Mouse (Mus musculus): ENCODE results near the gene Esr2. TPM values are rescaled to one million over a fixed set of nuclear protein-coding genes. Genes with fewer than 3 reads are reported as not detected.
A peak's percentile ranks its signal among the peaks of the same experiment; 100 is the strongest.
"Not testable (repeated sequence)": the region's sequence is repeated elsewhere in the genome, so short reads cannot be mapped to it uniquely, and the experiment has no call there.

The Esr2 gene
- total RNA-seq, 2 experiments from 2014 or later = 0.26 to 0.52 TPM

DNA sequence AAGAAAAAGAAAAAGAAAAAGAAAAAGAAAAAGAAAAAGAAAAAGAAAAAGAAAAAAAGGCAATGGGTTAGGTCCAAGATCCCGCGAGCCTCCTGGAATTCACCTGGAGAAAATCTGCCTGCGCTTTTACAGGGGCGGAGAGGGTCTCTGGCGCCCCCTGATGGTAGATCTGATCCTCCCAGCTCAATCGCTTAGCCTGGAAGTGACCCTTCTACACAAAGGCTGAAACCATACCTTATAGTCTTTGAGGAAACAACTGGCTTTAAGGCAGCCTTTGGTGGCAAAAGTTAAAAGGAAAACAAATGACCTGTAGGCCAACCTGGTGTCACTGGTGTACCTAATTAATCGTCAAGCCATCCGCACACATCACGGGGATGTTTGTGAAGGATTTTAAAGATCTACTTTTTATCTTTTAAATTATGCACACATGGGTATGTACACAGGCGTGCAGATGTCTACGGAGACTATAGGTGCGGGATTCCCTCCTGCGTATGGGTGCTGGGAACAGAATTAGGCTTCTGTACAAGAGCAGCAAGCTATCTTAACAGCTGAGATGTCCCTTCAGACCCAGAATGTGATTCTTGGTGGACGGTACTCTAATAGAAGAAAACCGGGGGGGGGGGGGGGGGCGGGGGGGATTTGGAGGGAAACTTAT is 932 bp upstream of the Esr2 start:
- DNase-seq = peak; percentile 79
- intact Hi-C loops (cut with DNase I) = loop anchor here (10.0 kb wide), 1 partner anchor 163 kb away; no protein-coding TSS in a partner anchor

DNA sequence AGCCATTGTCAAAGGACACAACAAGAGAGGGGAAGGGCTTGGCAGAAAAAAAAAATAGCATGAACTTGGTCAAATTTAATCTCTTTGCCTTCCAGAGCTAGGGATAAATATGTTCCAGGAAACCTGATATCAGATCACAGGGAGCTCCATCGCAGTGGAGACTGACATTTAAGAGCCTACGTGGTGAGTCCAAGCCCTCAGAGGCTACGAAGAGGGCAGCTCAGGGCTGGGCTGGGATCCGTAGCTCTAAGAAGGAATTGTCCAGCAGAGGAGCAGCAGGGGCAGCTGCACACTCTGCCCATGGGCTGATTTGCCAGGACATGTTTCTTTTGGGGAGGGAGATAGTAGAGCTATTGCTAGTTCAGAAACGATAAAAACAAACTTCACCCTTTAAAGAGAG is 11.4 kb downstream of the Esr2 start:
- no peak for DNase-seq
- intact Hi-C loops (cut with DNase I) = no loop called here

DNA sequence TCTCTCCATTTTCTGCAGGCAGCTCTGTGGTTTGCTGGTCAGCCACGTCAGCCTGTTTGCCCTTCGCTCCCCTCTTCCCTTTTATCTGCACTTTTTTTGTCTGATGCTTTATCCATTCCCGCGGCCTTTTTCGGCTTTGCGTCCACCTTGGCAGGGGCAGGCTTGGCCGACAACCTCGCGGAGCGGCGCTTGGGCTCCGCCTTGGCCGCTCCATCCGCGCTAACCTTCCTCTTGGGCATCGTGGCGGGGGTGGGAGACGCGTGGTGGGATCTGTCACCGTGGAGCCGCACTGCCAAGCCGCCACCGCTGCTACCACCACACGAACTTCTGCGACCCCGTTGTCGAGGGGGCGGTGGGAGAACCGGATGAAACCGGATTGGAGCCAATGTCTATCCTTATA is 24.7 kb downstream of the Esr2 start:
- intact Hi-C loops (cut with DNase I) = not testable (repeated sequence)
- DNase-seq = peak; percentile 42

DNA sequence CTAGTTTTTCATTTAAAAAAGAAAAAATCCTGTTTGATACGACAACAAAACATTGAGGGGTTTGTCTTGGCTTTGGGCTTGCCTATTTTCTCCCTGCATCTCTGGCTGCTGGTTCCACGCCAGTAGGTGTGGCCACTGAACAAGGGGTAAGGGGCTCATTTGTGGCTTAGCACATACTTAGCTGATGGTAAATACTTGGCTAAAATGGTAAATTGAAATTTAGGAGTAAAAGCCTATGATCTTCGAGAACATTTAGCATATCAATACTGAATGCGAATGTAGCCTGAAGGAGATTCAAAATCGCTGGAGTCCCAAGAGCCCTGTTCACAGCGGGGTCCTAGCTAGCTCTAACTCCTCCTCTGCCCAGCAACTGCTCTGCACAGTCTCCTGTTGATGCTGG is 40.4 kb downstream of the Esr2 start:
- intact Hi-C loops (cut with DNase I) = no loop called here
- DNase-seq = no peak

DNA sequence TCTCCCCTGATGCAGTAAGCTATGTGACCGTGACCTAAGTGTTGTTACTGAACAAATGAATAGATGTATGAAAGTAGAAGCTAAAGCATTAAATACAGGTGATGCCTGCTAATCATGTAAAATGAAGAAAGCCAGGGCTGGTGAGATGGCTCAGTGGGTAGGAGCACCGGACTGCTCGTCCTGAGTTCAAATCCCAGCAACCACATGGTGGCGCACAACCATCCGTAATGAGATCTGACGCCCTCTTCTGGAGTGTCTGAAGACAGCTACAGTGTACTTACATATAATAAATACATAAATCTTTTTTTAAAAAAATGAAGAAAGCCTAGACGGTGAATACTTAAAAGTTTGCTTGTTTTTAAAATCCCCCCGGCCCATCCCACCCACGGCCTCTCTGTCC is 44.0 kb downstream of the Esr2 start:
- intact Hi-C loops (cut with DNase I); DNase-seq: not testable (repeated sequence)

DNA sequence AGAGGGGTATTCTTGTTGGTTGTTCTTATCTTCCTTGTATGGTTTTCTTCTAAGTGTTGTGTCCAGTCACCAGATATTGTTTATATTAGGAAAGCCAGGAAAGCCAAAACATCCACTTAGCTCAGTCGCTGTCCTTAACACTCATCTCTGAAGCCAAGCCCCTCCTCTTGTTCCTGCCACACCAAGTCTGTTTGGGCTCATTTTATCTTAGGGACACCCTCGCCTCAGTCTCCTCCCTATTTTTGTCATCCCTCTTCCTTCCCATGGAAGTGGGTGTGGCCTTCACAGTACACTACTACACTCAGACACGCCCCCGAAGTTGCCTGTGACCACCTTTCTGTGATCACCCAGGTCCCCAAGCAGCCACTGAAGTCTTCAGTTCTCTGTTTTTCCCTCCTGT is 44.5 kb downstream of the Esr2 start:
- intact Hi-C loops (cut with DNase I) = no loop called here
- DNase-seq = no peak

- intact Hi-C loops (cut with DNase I) = no loop called here
Observed at GRCm38 (mm10) chr12:76130891-76131290, 46.2 kb downstream of the Esr2 start.

GRCm38 (mm10) chr12:76130281-76130680 is 46.8 kb downstream of the Esr2 start:
- intact Hi-C loops (cut with DNase I) = no loop called here

More at GRCm38 (mm10) chr12:76130891-76131290, 46.2 kb downstream of the Esr2 start:
- no peak for DNase-seq

DNA sequence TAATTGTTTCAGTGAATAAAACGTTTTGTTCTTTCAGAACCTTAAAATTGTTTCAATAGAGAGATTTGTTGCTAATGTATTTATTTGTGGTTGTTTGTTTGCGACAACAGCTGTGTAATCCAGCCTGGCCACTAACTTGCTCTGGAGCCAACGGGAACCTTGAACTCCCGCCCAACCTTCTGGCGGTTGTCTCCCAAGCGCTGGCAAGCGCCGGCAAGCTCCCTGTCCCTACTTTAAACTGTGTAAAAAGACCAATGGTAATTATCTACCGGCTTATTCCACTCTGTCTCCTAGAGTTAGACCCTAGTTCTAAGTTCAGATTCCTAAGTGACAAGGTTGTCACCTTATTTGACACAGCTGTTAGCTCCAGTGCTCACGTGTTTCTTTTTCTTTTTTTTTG is 48.2 kb downstream of the Esr2 start:
- peak; percentile 66 for DNase-seq
- intact Hi-C loops (cut with DNase I) = no loop called here

More at GRCm38 (mm10) chr12:76130281-76130680, 46.8 kb downstream of the Esr2 start:
- DNase-seq = peak; percentile 58

GRCm38 (mm10) chr12:76128306-76128705 is 48.8 kb downstream of the Esr2 start:
- intact Hi-C loops (cut with DNase I) = no loop called here
- DNase-seq = no peak

DNA sequence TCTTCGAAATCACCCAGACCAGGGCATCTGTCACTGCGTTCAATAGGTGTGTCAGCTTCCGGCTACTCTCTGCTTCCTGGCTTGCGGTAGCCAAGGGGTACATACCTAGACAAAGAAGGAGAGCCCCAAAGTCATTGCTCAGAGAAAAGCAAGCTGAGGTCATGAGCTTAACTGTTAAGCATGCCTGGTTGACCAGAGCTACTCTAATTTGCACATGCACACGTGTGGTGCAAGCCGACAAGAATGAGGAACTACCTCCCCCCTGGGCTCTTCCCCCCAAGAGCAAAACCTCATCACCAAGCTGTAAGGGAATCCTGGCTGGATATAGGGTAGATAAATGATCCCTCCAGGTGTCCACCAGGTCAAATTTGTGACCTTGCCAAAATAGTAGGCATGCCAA is 53.8 kb downstream of the Esr2 start:
- intact Hi-C loops (cut with DNase I) = no loop called here
- DNase-seq = no peak

- no peak for DNase-seq
- intact Hi-C loops (cut with DNase I) = no loop called here
Observed at GRCm38 (mm10) chr12:76117632-76118153, 59.4 kb downstream of the Esr2 start.

- no peak for DNase-seq
- intact Hi-C loops (cut with DNase I) = no loop called here
Observed at GRCm38 (mm10) chr12:76116577-76116976, 60.5 kb downstream of the Esr2 start.

DNA sequence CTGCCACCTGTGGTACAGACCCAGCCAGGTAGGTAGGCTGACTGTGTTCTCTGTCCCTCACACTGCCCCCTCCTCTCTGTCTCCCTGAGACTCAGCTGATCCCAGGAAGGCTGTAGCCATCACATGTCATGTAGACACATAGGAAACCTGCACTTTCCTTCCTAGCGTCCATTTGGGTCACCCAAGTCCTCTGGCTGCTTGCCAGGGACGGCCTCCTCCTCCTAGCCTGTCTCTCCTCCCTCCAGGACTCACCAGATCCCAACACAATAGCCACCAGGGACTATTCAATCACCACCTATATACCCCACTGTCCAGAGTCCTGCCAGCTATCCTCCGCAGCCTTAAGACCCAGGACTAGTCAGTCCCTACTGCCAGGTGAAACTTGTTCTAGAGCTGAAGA is 66.0 kb downstream of the Esr2 start:
- DNase-seq = no peak
- intact Hi-C loops (cut with DNase I) = no loop called here

- peak; percentile 86 for DNase-seq
- intact Hi-C loops (cut with DNase I) = no loop called here
Observed at GRCm38 (mm10) chr12:76109646-76110405, 67.2 kb downstream of the Esr2 start.

DNA sequence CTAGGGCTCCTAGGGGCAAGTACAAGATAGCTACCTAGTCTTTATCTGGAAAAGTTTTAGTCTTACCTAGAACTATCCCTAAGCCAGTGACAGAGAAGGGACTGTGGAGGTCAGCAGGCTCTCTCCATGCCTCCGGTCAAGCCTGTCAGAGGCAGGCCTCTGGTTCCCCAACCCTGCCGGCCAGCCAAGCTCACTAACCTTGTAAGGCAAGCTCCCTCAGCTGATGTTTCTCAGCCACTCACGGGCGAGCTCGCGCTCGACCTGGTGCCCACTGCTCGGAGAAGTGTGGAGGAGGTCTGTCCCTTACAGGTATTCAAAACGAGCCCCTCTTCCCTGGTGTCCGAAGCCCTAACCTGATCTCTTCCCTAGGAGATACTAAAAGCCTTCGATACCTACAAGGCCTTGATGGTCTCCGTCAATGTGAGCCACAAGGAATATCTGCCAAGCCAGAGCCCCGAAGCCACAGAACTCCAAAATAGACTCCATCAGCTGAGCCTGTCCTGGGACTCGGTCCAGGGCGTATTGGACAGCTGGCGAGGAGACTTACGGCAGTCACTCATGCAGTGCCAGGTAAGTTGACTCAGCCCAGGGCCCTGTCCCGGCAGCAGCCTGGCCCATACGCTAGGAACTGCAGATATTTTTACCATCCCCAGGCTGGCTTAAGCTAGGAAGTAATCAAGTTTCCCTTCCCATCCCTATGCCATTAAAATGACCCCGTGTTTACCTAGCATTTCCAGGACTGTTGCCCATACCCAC is 72.3 kb downstream of the Esr2 start:
- intact Hi-C loops (cut with DNase I) = no loop called here
- no peak for DNase-seq

DNA sequence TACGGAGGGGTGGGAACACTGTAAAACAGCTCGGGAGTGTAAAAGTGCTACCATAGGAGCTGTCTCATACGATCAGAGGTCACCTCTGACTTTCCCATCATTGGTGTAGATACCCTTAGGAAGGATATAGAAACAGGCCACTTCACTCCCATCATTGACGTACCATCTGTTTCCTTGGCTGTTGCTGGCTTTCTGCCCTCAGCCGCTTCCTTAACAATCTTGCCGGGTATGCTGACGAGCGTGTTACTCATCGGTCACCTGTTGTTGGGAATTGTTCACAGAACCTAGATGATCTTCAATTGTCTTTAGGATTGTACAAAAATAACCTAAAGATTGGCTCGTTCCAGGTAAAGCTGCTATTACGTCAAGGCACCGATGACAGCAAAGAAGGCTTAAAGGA is 74.4 kb downstream of the Esr2 start:
- intact Hi-C loops (cut with DNase I) = no loop called here
- peak; percentile 60 for DNase-seq

- peak; percentile 35 for DNase-seq
- intact Hi-C loops (cut with DNase I) = no loop called here
Observed at GRCm38 (mm10) chr12:76095117-76096035, 81.7 kb downstream of the Esr2 start.

DNA sequence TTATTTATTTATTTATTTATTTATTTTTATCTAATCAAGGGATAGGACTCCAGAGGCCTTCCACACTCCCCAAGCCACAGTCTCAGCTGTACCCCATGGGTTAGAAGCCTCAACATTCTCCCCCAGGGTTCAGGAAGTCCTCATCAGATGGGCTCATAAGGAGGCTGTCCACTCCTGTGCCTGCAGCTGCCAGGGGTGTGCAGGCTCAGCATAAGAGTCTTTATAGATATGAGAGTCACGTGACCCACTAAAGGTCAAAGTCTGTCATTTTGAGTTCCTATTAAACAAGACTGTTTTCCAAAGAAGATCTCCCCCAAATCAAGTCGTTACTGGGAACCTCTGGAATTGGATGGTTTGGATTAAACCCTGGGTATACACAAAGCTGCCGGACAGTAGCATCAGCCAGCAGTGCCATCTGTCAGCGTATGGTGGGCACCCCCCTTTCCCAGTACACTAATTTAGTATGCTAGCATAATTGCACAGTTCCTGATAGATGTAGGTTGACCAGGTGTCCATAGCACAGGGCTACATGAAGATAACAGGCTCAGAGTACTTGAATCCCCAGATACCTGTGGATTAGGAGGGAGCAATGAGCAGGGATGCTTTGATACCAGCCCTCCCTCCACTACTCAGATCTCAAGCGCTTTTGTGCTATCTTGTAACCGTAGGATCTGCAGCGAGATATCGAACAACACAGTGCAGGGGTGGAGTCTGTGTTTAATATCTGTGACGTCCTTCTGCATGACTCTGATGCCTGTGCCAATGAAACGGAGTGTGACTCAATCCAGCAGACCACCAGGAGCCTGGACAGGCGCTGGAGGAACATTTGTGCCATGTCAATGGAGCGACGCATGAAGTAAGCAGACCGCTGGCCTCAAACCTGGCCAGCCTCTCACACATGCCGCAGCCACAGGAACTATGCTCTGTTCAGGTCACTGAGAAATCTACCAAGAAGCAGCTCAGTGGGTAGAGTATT is 83.2 kb downstream of the Esr2 start:
- peak; percentile 26 for DNase-seq
- intact Hi-C loops (cut with DNase I) = no loop called here
